Mouse (Mus musculus) kidney, postnatal 0 days (tissue): ENCODE measurements around the gene Aagab. TPM values are rescaled to one million over a fixed set of nuclear protein-coding genes. Genes with fewer than 3 reads are reported as not detected.

Source experiments
- ATAC-seq: fragments of 200-750 bp; cut with Nextera tagmentation; replicated peaks from 2 replicates; pipeline ENCODE4 v1.8.0; 2017; ENCODE audit warnings: low read depth, moderate number of reproducible peaks, moderate TSS enrichment, moderate library complexity; ENCODE audit not compliant: low FRiP score
- DNase-seq: peaks from one replicate; pipeline ENCODE4 v3.0.0-alpha.2; 2016; ENCODE audit warnings: low spot score
- H3K27ac ChIP-seq: fragments of 300-500 bp; sonication (generic); 2 replicates; pipeline ENCODE4 v1.5.1; 2014; ENCODE audit warnings: mild to moderate bottlenecking
- H3K27me3 ChIP-seq: fragments of 300-500 bp; sonication (generic); 2 replicates; pipeline ENCODE4 v1.6.1; 2014; ENCODE audit warnings: low read length, mixed read lengths; ENCODE audit not compliant: insufficient read depth
- H3K36me3 ChIP-seq: fragments of 300-500 bp; sonication (generic); 2 replicates; pipeline ENCODE4 v1.6.1; 2014; ENCODE audit warnings: low read length, mixed read lengths; ENCODE audit not compliant: insufficient read depth
- H3K4me1 ChIP-seq: fragments of 300-500 bp; sonication (generic); replicated peaks from 2 replicates; pipeline ENCODE4 v1.6.1; 2014; ENCODE audit warnings: antibody characterized with exemption, low read length, mixed read lengths; ENCODE audit not compliant: insufficient read depth
- H3K4me2 ChIP-seq: fragments of 300-500 bp; sonication (generic); 2 replicates; pipeline ENCODE4 v1.6.1; 2014; ENCODE audit warnings: mild to moderate bottlenecking, low read length, moderate library complexity, mixed read lengths
- H3K4me3 ChIP-seq: fragments of 300-500 bp; sonication (generic); replicated peaks from 2 replicates; pipeline ENCODE4 v1.5.1; 2014; ENCODE audit warnings: low read depth, low read length
- H3K9ac ChIP-seq: fragments of 300-500 bp; sonication (generic); 2 replicates; pipeline ENCODE4 v1.6.1; 2014; ENCODE audit warnings: low read depth, low read length
- H3K9me3 ChIP-seq: fragments of 300-500 bp; sonication (generic); replicated peaks from 2 replicates; pipeline ENCODE4 v1.6.1; 2016; ENCODE audit warnings: low read length, inconsistent platforms, mixed read lengths
- CTCF ChIP-seq: IDR thresholded peaks from 2 replicates; pipeline ENCODE4 v1.5.1; 2016; ENCODE audit warnings: antibody characterized with exemption, low read depth, mild to moderate bottlenecking, moderate library complexity
- WGBS: fragments of 180-500 bp; shearing (Covaris S2); extraction: QIAGEN DNeasy Blood & Tissue Kit; methylation state at CpG from one replicate; pipeline ENCODE4 v1.1.7; 2014; 5-methylcytosine and 5-hydroxymethylcytosine counted together
- polyA plus RNA-seq: library from polyadenylated mRNA; unstranded; fragments of >200 nt; fragmentation: Nextera tagmentation; extraction: Ambion mirVana; gene quantifications from 2 replicates; pipeline ENCODE4 v1.2.1, GENCODE M21; 2015

Aagab gene
- polyA plus RNA-seq, 1 experiment from 2014 or later = 29.0 TPM

- Histone ChIP-seq H3K4me3 (no peak overlapping the region), H3K9ac (no peak overlapping the region), H3K4me2 (no peak overlapping the region), H3K4me1 (no peaks in the 10 kb centered on the region), H3K36me3 (no peaks in the 10 kb centered on the region), H3K27me3 (no peaks in the 10 kb centered on the region), H3K9me3 (no peaks in the 10 kb centered on the region), H3K27ac (no peak overlapping the region)
- WGBS = 78% methylated on average over 2 of the region's 2 CpGs
- TF ChIP-seq CTCF = no peak
- DNase-seq = no peak
- ATAC-seq = no peak
Measured at GRCm38 (mm10) chr9:63580046-63580445, 22.4 kb upstream of the Aagab start.

DNA sequence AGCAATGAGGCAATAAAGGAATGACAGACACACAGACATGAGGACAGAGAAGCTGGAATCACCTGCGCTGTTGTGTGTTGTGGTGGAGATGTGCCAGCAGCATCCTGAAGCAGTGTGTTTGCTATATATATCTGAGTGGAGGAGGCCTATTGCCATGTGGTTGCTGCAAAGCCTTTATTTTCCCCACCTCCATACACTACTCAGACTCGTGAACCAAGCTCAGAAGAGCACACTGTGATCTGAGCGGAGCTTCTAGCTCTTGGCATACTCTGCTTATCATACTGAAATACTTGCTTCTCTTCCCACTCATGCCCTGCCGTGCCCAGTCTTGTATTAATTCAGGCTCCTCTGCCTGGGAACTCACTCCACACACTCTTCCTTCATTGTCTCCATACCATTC, 20.7 kb upstream of the Aagab start:
- no peak overlapping the region for H3K4me2 ChIP-seq
- no peaks in the 10 kb centered on the region for H3K9me3 ChIP-seq
- DNase-seq (no peak), ATAC-seq (no peak)
- H3K9ac ChIP-seq = no peak overlapping the region
- no peaks in the 10 kb centered on the region for H3K27me3 ChIP-seq
- TF ChIP-seq CTCF = no peak
- H3K27ac ChIP-seq = no peak overlapping the region
- no peaks in the 10 kb centered on the region for H3K36me3 ChIP-seq
- no peaks in the 10 kb centered on the region for H3K4me1 ChIP-seq
- H3K4me3 ChIP-seq = no peak overlapping the region
- WGBS = 84% methylated on average over 4 of the region's 4 CpGs

DNA sequence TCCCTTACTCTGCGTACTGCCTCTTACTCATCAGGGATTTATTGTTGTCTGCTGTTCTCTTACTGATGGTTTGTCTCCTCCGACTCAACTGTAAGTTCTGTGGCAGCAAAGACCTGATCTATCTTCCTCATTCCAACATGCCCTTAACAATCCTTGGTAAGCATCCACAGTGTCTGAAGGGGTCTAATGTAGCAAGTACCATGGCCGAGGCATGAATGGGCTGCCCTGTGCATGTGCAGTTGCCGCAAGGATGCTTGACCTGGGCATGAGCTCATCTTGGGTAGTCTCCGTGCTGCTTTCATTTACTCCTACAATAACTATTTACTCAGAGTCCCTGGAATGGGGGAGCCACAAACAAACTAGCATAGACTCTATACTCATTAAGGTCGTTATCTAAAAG, 17.2 kb upstream of the Aagab start:
- Histone ChIP-seq H3K4me1 (no peaks in the 10 kb centered on the region), H3K27me3 (no peaks in the 10 kb centered on the region), H3K36me3 (no peaks in the 10 kb centered on the region), H3K9ac (no peak overlapping the region), H3K9me3 (no peaks in the 10 kb centered on the region), H3K4me3 (no peak overlapping the region), H3K4me2 (no peak overlapping the region), H3K27ac (no peak overlapping the region)
- no peak for TF ChIP-seq CTCF
- no peak for DNase-seq
- no peak for ATAC-seq
- 88% methylated on average over 6 of the region's 6 CpGs for WGBS

DNA sequence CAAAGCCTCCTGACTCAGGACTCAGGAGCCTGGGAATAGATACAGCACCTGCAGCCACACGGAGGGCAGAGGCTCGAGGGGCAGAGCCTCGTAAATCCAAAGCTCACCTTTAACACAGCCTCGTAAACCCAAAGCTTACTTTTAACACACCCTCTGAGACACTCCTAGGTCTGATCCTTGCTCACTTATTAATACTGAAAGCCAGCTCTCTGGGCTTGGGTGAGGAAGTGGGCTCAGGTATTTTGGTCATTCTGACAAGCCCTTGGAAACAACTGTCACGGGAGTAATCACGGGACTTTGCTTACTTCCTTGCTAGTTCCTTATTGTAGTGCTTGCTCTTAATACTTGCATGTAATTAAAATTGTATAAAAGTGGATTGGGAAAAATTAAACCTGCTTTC, 13.3 kb upstream of the Aagab start:
- no peak overlapping the region for H3K27ac ChIP-seq
- no peaks in the 10 kb centered on the region for H3K27me3 ChIP-seq
- TF ChIP-seq CTCF = no peak
- no peaks in the 10 kb centered on the region for H3K36me3 ChIP-seq
- H3K9me3 ChIP-seq = no peaks in the 10 kb centered on the region
- no peaks in the 10 kb centered on the region for H3K4me1 ChIP-seq
- ATAC-seq = no peak
- no peak overlapping the region for H3K4me3 ChIP-seq
- DNase-seq = no peak
- 24% methylated on average over 6 of the region's 6 CpGs for WGBS
- no peak overlapping the region for H3K9ac ChIP-seq
- H3K4me2 ChIP-seq = no peak overlapping the region

DNA sequence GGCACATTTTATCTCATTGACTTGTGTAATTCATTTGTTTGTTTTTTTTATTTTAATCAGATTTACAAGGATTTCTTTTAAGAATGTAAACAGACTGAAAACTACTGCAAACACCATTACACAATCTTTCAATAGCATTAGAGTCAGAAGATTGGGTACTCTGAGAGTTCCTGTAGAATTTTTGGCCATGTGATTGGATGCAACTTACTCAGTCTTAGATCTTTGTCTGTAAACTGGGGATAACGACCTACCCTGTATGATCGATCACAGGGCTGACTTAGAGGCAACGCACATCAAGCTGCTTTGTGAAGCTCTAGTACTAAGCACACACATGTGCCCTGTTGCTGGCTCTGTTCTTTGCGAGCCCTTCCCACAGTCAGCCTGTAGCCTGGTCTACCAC, 11.9 kb upstream of the Aagab start:
- Histone ChIP-seq H3K27ac (no peak overlapping the region), H3K9me3 (no peaks in the 10 kb centered on the region), H3K9ac (no peak overlapping the region), H3K36me3 (no peaks in the 10 kb centered on the region), H3K4me1 (no peaks in the 10 kb centered on the region), H3K4me3 (no peak overlapping the region), H3K27me3 (no peaks in the 10 kb centered on the region), H3K4me2 (no peak overlapping the region)
- TF ChIP-seq CTCF = no peak
- WGBS = 90% methylated on average over 4 of the region's 4 CpGs
- DNase-seq = no peak
- no peak for ATAC-seq

DNA sequence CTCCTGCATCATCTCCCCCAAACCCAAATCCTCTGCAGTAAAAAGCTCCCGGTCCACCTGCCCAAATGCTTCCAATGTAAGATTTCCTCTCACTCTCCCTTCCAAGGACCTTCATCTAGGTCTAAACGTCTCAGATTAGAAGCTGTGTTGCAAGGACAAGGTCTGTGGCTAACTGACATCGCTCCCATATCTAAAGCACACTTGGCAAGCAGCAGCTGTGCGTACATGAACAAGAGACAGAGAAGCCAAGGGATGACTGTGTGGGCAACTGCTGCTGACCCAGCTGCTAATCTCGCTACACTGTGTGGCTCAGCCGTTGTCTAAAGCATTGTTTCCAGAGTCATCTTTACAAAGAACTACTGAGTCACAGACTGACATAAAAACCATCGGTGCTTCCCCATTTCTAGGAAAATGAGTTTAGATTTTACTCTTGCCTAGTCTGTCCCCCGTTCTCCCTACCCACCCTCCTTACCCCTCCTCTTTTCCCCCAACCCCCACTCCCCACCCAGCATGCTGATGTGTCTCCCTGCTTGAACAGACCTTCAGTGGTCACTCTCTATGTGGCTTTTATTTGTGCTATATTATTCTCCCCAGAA, 10.7 kb upstream of the Aagab start:
- no peak overlapping the region for H3K4me3 ChIP-seq

GRCm38 (mm10) chr9:63595032-63595431, 7.4 kb upstream of the Aagab start:
- no peak for DNase-seq
- no peak for TF ChIP-seq CTCF

More for the DNA sequence above, 10.7 kb upstream of the Aagab start:
- DNase-seq (no peak), ATAC-seq (no peak)
- no peaks in the 10 kb centered on the region for H3K4me1 ChIP-seq
- H3K36me3 ChIP-seq = no peaks in the 10 kb centered on the region
- H3K9me3 ChIP-seq = no peaks in the 10 kb centered on the region
- 91% methylated on average over 8 of the region's 8 CpGs for WGBS
- H3K27me3 ChIP-seq = no peaks in the 10 kb centered on the region
- no peak overlapping the region for H3K27ac ChIP-seq
- no peak for TF ChIP-seq CTCF
- H3K9ac ChIP-seq = no peak overlapping the region
- H3K4me2 ChIP-seq = no peak overlapping the region

More at GRCm38 (mm10) chr9:63595032-63595431, 7.4 kb upstream of the Aagab start:
- 100% methylated on average over 1 of the region's 1 CpGs for WGBS
- Histone ChIP-seq H3K9ac (no peak overlapping the region), H3K9me3 (no peaks in the 10 kb centered on the region), H3K4me2 (no peak overlapping the region), H3K4me1 (no peaks in the 10 kb centered on the region), H3K36me3 (no peaks in the 10 kb centered on the region), H3K4me3 (no peak overlapping the region), H3K27ac (no peak overlapping the region), H3K27me3 (no peaks in the 10 kb centered on the region)
- no peak for ATAC-seq
